Mouse (Mus musculus): ENCODE data around the gene Cyp39a1. TPM values are rescaled to one million over a fixed set of nuclear protein-coding genes. Genes with fewer than 3 reads are reported as not detected.

Cyp39a1 gene
- total and polyA plus RNA-seq, 2 experiments from 2014 or later = 8.3 to 39.5 TPM

DNA sequence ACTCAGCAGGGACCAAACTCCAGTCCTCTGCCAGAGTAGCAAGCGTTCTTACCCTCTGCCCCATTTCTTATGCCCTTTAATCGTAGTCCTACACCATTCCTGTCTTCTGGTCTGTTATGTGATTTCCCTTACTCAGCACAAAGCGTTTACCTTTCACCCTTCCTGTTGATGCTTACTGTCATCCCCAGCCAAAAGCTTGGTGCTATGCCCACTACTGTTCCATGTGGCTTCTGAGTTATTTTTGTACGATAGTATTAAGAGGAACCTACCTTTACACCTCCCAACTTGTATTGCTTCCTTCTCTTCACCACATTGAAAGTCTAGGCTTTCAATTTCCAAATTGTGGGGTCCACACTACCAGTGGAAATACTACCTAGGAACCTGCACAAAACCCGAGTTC lies 76.7 kb downstream of the Cyp39a1 start:
- H3K4me2 ChIP-seq (ENCODE audit: low read depth, low read length) = 0 out of 2 replicates have a peak overlapping the region, but pooled peaks have one; percentile 21
- no peak overlapping the region for H3K4me3 ChIP-seq (ENCODE audit: low read depth, low read length)

GRCm38 (mm10) chr17:43744425-43744824 lies 77.2 kb downstream of the Cyp39a1 start:
- TF ChIP-seq EP300 (IDR thresholded peaks at IDR 0.05; ENCODE audit: low read depth) = peak; percentile 57
- TF ChIP-seq CTCF (IDR thresholded peaks at IDR 0.05; ENCODE audit: low read depth) = no peak
- H3K9me3 ChIP-seq (replicated peaks; ENCODE audit: control insufficient read depth, low read length) = peaks cover 11% of the 10 kb centered on the region
- ATAC-seq (ENCODE audit: insufficient read depth, low read depth) (peak; percentile 92), DNase-seq (ENCODE audit: low spot score) (peak; percentile 78)
- 0 out of 2 replicates have a peak overlapping the region, but pooled peaks have one; percentile 12 for H3K4me2 ChIP-seq (ENCODE audit: low read depth, low read length)
- peaks cover 36% of the 10 kb centered on the region for H3K36me3 ChIP-seq (replicated peaks; ENCODE audit: control insufficient read depth, insufficient read depth, low read length)
- 1% methylated on average over 4 of the region's 4 CpGs for WGBS
- no peak overlapping the region for H3K9ac ChIP-seq (replicated peaks; ENCODE audit: low read depth, low read length)
- H3K4me3 ChIP-seq (ENCODE audit: low read depth, low read length) = no peak overlapping the region
- no peaks in the 10 kb centered on the region for H3K27me3 ChIP-seq (ENCODE audit: control insufficient read depth, insufficient read depth, low read length)
- peaks cover 10% of the 10 kb centered on the region for H3K4me1 ChIP-seq (ENCODE audit: control insufficient read depth, insufficient read depth)
- peak overlapping the region; percentile 96 for H3K27ac ChIP-seq (ENCODE audit: low read depth)

More for the DNA sequence above, 76.7 kb downstream of the Cyp39a1 start:
- no peak for TF ChIP-seq CTCF (IDR thresholded peaks at IDR 0.05; ENCODE audit: low read depth)
- no peak for TF ChIP-seq EP300 (IDR thresholded peaks at IDR 0.05; ENCODE audit: low read depth)
- peak; percentile 74 for ATAC-seq (ENCODE audit: insufficient read depth, low read depth)
- peaks cover 10% of the 10 kb centered on the region for H3K4me1 ChIP-seq (ENCODE audit: control insufficient read depth, insufficient read depth)
- peaks cover 11% of the 10 kb centered on the region for H3K9me3 ChIP-seq (replicated peaks; ENCODE audit: control insufficient read depth, low read length)
- no peak overlapping the region for H3K9ac ChIP-seq (replicated peaks; ENCODE audit: low read depth, low read length)
- 44% methylated on average over 5 of the region's 5 CpGs for WGBS
- peak; percentile 27 for DNase-seq (ENCODE audit: low spot score)
- peaks cover 34% of the 10 kb centered on the region for H3K36me3 ChIP-seq (replicated peaks; ENCODE audit: control insufficient read depth, insufficient read depth, low read length)
- no peaks in the 10 kb centered on the region for H3K27me3 ChIP-seq (ENCODE audit: control insufficient read depth, insufficient read depth, low read length)
- peak overlapping the region; percentile 96 for H3K27ac ChIP-seq (ENCODE audit: low read depth)

GRCm38 (mm10) chr17:43751146-43751545 lies 83.9 kb downstream of the Cyp39a1 start:
- H3K9ac ChIP-seq (replicated peaks; ENCODE audit: low read depth, low read length) = no peak overlapping the region
- H3K9me3 ChIP-seq (replicated peaks; ENCODE audit: control insufficient read depth, low read length) = no peaks in the 10 kb centered on the region; the same call in 1 of the 2 replicates
- TF ChIP-seq EP300 (IDR thresholded peaks at IDR 0.05; ENCODE audit: low read depth) = no peak
- no peak for TF ChIP-seq CTCF (IDR thresholded peaks at IDR 0.05; ENCODE audit: low read depth)
- no peaks in the 10 kb centered on the region for H3K27me3 ChIP-seq (ENCODE audit: control insufficient read depth, insufficient read depth, low read length)
- peaks cover 45% of the 10 kb centered on the region for H3K36me3 ChIP-seq (replicated peaks; ENCODE audit: control insufficient read depth, insufficient read depth, low read length)
- H3K27ac ChIP-seq (ENCODE audit: low read depth) = no peak overlapping the region
- peaks cover 7% of the 10 kb centered on the region; the same call in 1 of the 2 replicates for H3K4me1 ChIP-seq (ENCODE audit: control insufficient read depth, insufficient read depth)
- ATAC-seq (ENCODE audit: insufficient read depth, low read depth) (no peak), DNase-seq (ENCODE audit: low spot score) (no peak)
- 84% methylated on average over 6 of the region's 6 CpGs for WGBS
- H3K4me2 ChIP-seq (ENCODE audit: low read depth, low read length) = no peak overlapping the region
- no peak overlapping the region for H3K4me3 ChIP-seq (ENCODE audit: low read depth, low read length)

DNA sequence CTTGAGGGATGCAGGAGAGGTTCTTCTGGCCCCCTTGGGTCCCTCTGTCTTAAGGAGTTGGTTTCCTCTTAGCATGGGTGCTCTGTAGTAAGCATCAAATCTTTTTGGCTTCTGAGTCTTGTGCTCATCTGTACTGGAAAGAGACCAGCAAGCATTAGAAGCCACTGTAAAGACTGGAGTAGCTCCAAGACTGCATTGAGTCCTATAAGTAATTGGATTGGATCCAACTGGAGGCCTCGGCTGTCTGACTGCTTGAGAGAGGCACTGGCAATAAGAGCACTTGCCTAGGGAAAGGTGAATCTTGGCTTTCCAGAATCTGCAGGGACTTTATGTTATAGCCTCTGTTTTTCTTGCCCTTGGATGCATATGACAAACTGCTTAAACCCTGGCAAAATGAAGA lies 85.6 kb downstream of the Cyp39a1 start:
- no peak overlapping the region for H3K4me2 ChIP-seq (ENCODE audit: low read depth, low read length)
- no peak overlapping the region for H3K27ac ChIP-seq (ENCODE audit: low read depth)
- 44% methylated on average over 1 of the region's 1 CpGs for WGBS
- H3K4me3 ChIP-seq (ENCODE audit: low read depth, low read length) = no peak overlapping the region
- ATAC-seq (ENCODE audit: insufficient read depth, low read depth) (no peak), DNase-seq (ENCODE audit: low spot score) (no peak)
- H3K9ac ChIP-seq (replicated peaks; ENCODE audit: low read depth, low read length) = no peak overlapping the region
- H3K27me3 ChIP-seq (ENCODE audit: control insufficient read depth, insufficient read depth, low read length) = no peaks in the 10 kb centered on the region
- peaks cover 31% of the 10 kb centered on the region for H3K36me3 ChIP-seq (replicated peaks; ENCODE audit: control insufficient read depth, insufficient read depth, low read length)
- peaks cover 7% of the 10 kb centered on the region; the same call in 1 of the 2 replicates for H3K4me1 ChIP-seq (ENCODE audit: control insufficient read depth, insufficient read depth)
- TF ChIP-seq CTCF (IDR thresholded peaks at IDR 0.05; ENCODE audit: low read depth) (no peak), EP300 (IDR thresholded peaks at IDR 0.05; ENCODE audit: low read depth) (no peak)
- no peaks in the 10 kb centered on the region for H3K9me3 ChIP-seq (replicated peaks; ENCODE audit: control insufficient read depth, low read length)

- no peaks in the 10 kb centered on the region for H3K27me3 ChIP-seq (ENCODE audit: control insufficient read depth, insufficient read depth, low read length)
- ATAC-seq (ENCODE audit: insufficient read depth, low read depth) = no peak
- peaks cover 18% of the 10 kb centered on the region for H3K36me3 ChIP-seq (replicated peaks; ENCODE audit: control insufficient read depth, insufficient read depth, low read length)
- no peak overlapping the region for H3K27ac ChIP-seq (ENCODE audit: low read depth)
- no peak overlapping the region for H3K9ac ChIP-seq (replicated peaks; ENCODE audit: low read depth, low read length)
- DNase-seq (ENCODE audit: low spot score) = peak; percentile 30
- H3K4me1 ChIP-seq (ENCODE audit: control insufficient read depth, insufficient read depth) = peaks cover 7% of the 10 kb centered on the region; the same call in 1 of the 2 replicates
- H3K9me3 ChIP-seq (replicated peaks; ENCODE audit: control insufficient read depth, low read length) = no peaks in the 10 kb centered on the region
- H3K4me2 ChIP-seq (ENCODE audit: low read depth, low read length) = no peak overlapping the region
- no peak for TF ChIP-seq EP300 (IDR thresholded peaks at IDR 0.05; ENCODE audit: low read depth)
- TF ChIP-seq CTCF (IDR thresholded peaks at IDR 0.05; ENCODE audit: low read depth) = no peak
- H3K4me3 ChIP-seq (ENCODE audit: low read depth, low read length) = no peak overlapping the region
- WGBS = 37% methylated on average over 5 of the region's 5 CpGs
These were observed 87.5 kb downstream of the Cyp39a1 start for GRCm38 (mm10) chr17:43754687-43755086.
